Mouse (Mus musculus) hindbrain, embryonic 11.5 days (tissue): ENCODE measurements at regions not wholly inside any gene's neighbourhood (a gene's known extent, or its start where the extent isn't known, plus 50 kb on each side); places are given as distances from the start of the nearest gene placed in this dataset.

ENCODE experiments used
- ATAC-seq: fragments of 200-750 bp; cut with Nextera tagmentation; 2 replicates; pipeline ENCODE4 v1.8.0; 2017; ENCODE audit warnings: mild to moderate bottlenecking, moderate TSS enrichment, moderate library complexity; ENCODE audit not compliant: low FRiP score
- DNase-seq: peaks from one replicate; pipeline ENCODE4 v3.0.0-alpha.2; 2015; ENCODE audit warnings: low spot score
- H3K27ac ChIP-seq: fragments of 300-500 bp; sonication (generic); 2 replicates; pipeline ENCODE4 v1.5.1; 2014; ENCODE audit warnings: mild to moderate bottlenecking, low read depth, low read length
- H3K27me3 ChIP-seq: fragments of 300-500 bp; sonication (generic); 2 replicates; pipeline ENCODE4 v1.6.1; 2014; ENCODE audit warnings: mild to moderate bottlenecking, low read length, moderate library complexity, mixed read lengths; ENCODE audit not compliant: control insufficient read depth, insufficient read depth
- H3K36me3 ChIP-seq: fragments of 300-500 bp; sonication (generic); 2 replicates; pipeline ENCODE4 v1.6.1; 2014; ENCODE audit warnings: mild to moderate bottlenecking, low read length, moderate library complexity, mixed read lengths; ENCODE audit not compliant: control insufficient read depth, insufficient read depth
- H3K4me1 ChIP-seq: fragments of 300-500 bp; sonication (generic); replicated peaks from 2 replicates; pipeline ENCODE4 v1.6.1; 2014; ENCODE audit warnings: low read length, mixed read lengths; ENCODE audit not compliant: control insufficient read depth, insufficient read depth
- H3K4me2 ChIP-seq: fragments of 300-500 bp; sonication (generic); replicated peaks from 2 replicates; pipeline ENCODE4 v1.6.1; 2014; ENCODE audit warnings: mild to moderate bottlenecking, low read depth, low read length
- H3K4me3 ChIP-seq: fragments of 300-500 bp; sonication (generic); 2 replicates; pipeline ENCODE4 v1.5.1; 2014; ENCODE audit warnings: low read depth, low read length
- H3K9ac ChIP-seq: fragments of 300-500 bp; sonication (generic); 2 replicates; pipeline ENCODE4 v1.6.1; 2014; ENCODE audit warnings: low read depth, low read length
- H3K9me3 ChIP-seq: fragments of 300-500 bp; sonication (generic); 2 replicates; pipeline ENCODE4 v1.6.1; 2016; ENCODE audit warnings: low read length; ENCODE audit not compliant: control insufficient read depth
- WGBS: fragments of 180-500 bp; shearing (Covaris S2); extraction: QIAGEN DNeasy Blood & Tissue Kit; methylation state at CpG from one replicate; pipeline ENCODE4 v1.1.7; 2014; 5-methylcytosine and 5-hydroxymethylcytosine counted together

DNA sequence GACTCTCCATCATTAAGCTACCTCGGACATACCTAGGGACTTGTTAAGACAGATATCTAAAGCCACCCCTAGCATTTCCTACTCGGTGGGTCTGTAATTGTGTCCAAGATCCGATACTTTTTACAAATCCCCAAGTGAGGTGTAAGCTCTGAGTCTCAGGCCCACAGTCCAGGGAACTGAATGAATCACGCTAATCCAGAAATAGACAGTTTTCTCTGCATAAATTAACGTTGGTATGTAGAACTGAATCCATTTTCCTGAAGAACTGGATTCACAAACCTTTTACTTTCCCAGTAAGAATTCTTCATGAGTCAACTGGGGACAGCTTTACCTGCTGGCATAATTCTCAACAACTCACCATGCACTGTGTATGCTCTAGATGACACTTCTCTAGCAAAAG, 97.1 kb downstream of the Rbm43 start:
- Histone ChIP-seq H3K9me3 (no peaks in the 10 kb centered on the region), H3K27ac (no peak overlapping the region), H3K4me3 (no peak overlapping the region), H3K27me3 (no peaks in the 10 kb centered on the region), H3K36me3 (no peaks in the 10 kb centered on the region), H3K9ac (no peak overlapping the region), H3K4me2 (no peak overlapping the region), H3K4me1 (no peaks in the 10 kb centered on the region)
- ATAC-seq (no peak), DNase-seq (no peak)
- 80% methylated on average over 5 of the region's 5 CpGs for WGBS

DNA sequence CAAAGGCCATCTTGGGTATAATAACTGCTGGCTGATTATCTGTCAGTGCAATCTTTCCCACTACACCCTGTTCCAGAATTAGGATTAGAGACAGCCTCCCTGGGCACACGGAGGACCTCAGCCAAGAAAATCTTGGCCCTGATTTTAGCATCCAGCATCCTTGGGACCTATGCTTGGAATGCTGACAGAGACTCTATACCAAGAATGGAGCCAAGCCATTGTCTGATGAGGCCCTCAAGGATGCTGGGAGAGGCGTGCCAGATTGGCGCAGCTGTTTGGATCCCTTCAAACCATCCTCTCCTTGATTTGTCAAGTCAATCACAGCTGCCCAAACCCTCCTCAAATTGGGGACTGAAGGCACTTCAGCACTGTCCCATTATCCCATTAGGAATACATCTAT, 94.2 kb downstream of the Rbm43 start:
- DNase-seq, result no peak
- H3K27me3 ChIP-seq, result no peaks in the 10 kb centered on the region
- no peak overlapping the region for H3K27ac ChIP-seq
- 93% methylated on average over 3 of the region's 3 CpGs for WGBS
- no peaks in the 10 kb centered on the region for H3K4me1 ChIP-seq
- H3K9ac ChIP-seq, result no peak overlapping the region
- H3K36me3 ChIP-seq, result no peaks in the 10 kb centered on the region
- H3K4me3 ChIP-seq, result no peak overlapping the region
- H3K9me3 ChIP-seq, result no peaks in the 10 kb centered on the region
- ATAC-seq, result no peak
- H3K4me2 ChIP-seq, result no peak overlapping the region

DNA sequence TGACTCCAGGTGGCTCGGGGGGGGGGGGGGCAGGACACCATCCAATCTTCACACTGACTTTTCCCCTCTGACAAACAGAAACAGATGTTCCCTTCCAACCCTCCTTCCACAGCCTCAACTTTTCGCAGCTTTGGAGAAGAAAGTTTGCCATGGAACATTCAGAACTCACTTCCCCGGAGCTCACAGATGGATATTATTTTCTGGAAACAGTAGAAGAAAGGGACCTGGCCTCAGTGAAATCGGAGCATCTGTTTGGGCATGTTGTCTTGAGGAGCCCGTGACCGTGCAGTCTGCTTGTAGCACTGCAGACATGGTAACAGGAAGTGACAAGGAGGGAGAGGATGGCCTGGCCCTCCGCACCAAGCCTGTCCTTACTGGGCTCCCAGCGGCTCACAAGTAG, 90.1 kb downstream of the Rbm43 start:
- H3K9ac ChIP-seq, result no peak overlapping the region
- WGBS, result 65% methylated on average over 8 of the region's 8 CpGs
- ATAC-seq (no peak), DNase-seq (no peak)
- H3K9me3 ChIP-seq, result no peaks in the 10 kb centered on the region
- H3K27ac ChIP-seq, result no peak overlapping the region
- no peaks in the 10 kb centered on the region for H3K4me1 ChIP-seq
- no peaks in the 10 kb centered on the region for H3K36me3 ChIP-seq
- no peak overlapping the region for H3K4me2 ChIP-seq
- no peaks in the 10 kb centered on the region for H3K27me3 ChIP-seq
- no peak overlapping the region for H3K4me3 ChIP-seq

DNA sequence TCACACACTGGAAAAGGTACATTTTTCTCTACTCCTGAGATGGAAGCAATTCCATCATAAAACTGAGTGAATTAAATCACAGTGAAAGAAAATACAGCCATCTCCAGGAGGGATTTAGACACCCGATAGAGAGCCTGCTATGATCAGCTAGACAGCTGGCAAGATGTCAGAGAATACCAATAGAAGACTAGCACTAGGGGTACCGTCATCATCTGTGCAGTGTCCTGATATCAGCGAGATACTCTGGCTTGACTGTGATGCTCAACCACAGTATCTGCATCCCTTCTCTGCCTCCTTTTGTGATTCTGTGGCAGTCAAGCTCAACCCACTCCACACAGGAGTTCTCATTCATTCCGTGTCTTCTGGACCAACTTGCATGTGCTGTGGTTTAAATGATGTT, 87.4 kb downstream of the Rbm43 start:
- Histone ChIP-seq H3K4me1 (no peaks in the 10 kb centered on the region), H3K27ac (no peak overlapping the region), H3K4me3 (no peak overlapping the region), H3K9me3 (no peaks in the 10 kb centered on the region), H3K27me3 (no peaks in the 10 kb centered on the region), H3K9ac (no peak overlapping the region), H3K4me2 (no peak overlapping the region), H3K36me3 (no peaks in the 10 kb centered on the region)
- ATAC-seq (no peak), DNase-seq (no peak)
- 75% methylated on average over 4 of the region's 4 CpGs for WGBS

DNA sequence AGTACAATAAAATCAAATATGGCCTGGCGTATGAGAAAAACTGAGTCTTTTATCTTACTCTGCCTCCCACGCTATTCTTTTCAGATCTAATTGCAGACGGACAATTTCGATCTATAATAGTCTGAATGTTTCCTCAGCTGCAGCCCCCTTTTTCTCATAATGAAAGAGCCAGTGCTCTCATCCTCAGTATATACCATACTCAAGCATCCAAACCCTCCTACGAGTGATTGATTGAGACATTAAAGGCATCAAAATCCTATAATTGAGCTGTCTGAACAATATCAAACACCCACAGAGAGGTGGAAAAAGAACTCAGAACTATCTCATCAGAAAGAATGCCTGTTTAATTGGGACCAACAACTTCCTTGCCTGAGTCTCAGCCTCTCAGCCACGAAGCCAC, 87.0 kb downstream of the Rbm43 start:
- no peaks in the 10 kb centered on the region for H3K4me1 ChIP-seq
- DNase-seq, result no peak
- no peak overlapping the region for H3K4me3 ChIP-seq
- H3K27me3 ChIP-seq, result no peaks in the 10 kb centered on the region
- no peak overlapping the region for H3K4me2 ChIP-seq
- H3K36me3 ChIP-seq, result no peaks in the 10 kb centered on the region
- H3K27ac ChIP-seq, result no peak overlapping the region
- no peak overlapping the region for H3K9ac ChIP-seq
- WGBS, result 79% methylated on average over 6 of the region's 6 CpGs
- H3K9me3 ChIP-seq, result no peaks in the 10 kb centered on the region
- no peak for ATAC-seq

DNA sequence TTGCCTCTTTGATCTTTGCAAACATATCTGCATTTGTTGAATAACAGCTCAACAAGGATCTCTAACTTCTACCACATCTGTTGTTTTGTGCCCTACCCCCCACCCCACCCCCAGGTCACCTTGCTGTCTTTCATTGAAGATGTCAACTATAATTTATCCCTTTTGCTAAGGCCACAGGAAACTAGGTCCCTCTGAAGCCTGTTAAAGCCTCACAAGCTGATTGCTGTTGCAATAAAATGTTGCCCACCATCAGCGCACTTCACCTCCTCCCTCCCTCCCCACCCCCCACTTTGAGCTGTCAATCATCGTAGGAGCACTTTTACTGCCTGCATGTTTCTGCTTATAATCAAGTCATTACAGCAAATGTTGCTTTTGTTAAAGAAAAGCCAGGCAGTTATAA, 86.5 kb downstream of the Rbm43 start:
- H3K4me3 ChIP-seq, result no peak overlapping the region
- DNase-seq (peak; percentile 18), ATAC-seq (no peak)
- H3K36me3 ChIP-seq, result no peaks in the 10 kb centered on the region
- WGBS, result 55% methylated on average over 2 of the region's 2 CpGs
- H3K4me1 ChIP-seq, result no peaks in the 10 kb centered on the region
- H3K4me2 ChIP-seq, result no peak overlapping the region
- no peak overlapping the region for H3K9ac ChIP-seq
- H3K27ac ChIP-seq, result no peak overlapping the region
- H3K9me3 ChIP-seq, result no peaks in the 10 kb centered on the region
- H3K27me3 ChIP-seq, result no peaks in the 10 kb centered on the region

DNA sequence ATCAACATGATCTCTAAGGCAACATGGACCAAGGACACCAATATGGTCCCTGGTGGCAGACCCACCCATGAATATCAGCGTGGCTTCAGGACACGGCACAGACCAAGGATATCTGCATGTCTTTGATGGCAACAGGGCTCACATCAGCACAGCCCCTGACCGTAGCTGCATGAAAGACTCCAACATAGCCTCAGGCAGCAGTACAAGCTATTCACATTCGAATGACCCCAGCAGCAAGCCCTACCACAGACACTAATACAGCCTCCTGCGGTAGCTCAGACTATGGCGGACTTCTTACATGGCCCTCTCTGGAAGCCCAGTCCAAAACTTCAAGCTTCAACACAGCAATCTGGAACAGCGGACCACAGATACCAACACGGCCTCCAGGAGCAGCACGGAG, 84.4 kb downstream of the Rbm43 start:
- Histone ChIP-seq H3K9ac (no peak overlapping the region), H3K27ac (no peak overlapping the region), H3K9me3 (no peaks in the 10 kb centered on the region), H3K4me3 (no peak overlapping the region), H3K4me1 (no peaks in the 10 kb centered on the region), H3K4me2 (no peak overlapping the region), H3K36me3 (no peaks in the 10 kb centered on the region), H3K27me3 (no peaks in the 10 kb centered on the region)
- ATAC-seq, result no peak
- no peak for DNase-seq
- 87% methylated on average over 9 of the region's 9 CpGs for WGBS

DNA sequence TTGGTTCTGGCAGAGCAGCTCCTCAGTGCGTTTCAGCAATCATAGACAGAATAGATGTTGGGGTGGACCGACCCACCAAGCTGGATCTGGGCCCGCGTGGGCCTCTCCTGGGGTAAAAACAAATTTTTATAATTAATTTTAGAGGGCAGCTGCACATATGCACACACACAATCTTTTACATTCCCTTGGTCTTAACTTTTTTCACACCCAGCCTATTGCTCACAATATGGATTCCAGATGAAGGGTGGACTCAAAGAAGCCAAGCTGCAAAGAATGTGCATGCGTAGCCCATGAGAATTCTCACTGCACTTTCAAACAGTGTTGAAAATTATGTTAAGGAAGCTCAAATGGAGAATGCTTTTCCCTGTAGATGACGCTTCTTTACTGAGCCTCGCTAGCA, 83.3 kb downstream of the Rbm43 start:
- Histone ChIP-seq H3K27me3 (no peaks in the 10 kb centered on the region), H3K9ac (no peak overlapping the region), H3K4me1 (no peaks in the 10 kb centered on the region), H3K4me2 (no peak overlapping the region), H3K4me3 (no peak overlapping the region), H3K9me3 (no peaks in the 10 kb centered on the region), H3K27ac (no peak overlapping the region), H3K36me3 (no peaks in the 10 kb centered on the region)
- DNase-seq (no peak), ATAC-seq (no peak)
- WGBS, result 82% methylated on average over 7 of the region's 7 CpGs

DNA sequence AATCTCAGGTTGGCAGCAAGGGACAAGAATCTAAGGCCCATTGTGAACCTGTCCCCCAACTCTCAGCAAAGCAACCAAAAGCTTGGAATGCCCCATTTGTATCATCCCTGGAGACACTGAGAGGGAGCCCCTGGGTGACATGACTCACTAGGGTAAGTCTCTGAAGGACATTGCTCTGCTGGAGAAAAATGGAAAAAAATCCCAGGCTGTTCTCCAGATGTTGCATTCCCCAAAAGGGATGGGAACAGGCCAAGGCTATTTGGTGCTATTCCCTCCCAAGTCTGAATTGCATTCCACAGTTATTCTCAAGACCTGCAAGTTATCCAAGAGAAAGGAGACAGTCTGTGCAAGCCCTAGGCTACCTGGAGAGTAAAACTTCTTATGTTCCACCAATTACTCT, 77.7 kb downstream of the Rbm43 start:
- Histone ChIP-seq H3K27me3 (no peaks in the 10 kb centered on the region), H3K4me2 (no peak overlapping the region), H3K36me3 (no peaks in the 10 kb centered on the region), H3K9ac (no peak overlapping the region), H3K9me3 (no peaks in the 10 kb centered on the region), H3K4me1 (no peaks in the 10 kb centered on the region), H3K4me3 (no peak overlapping the region), H3K27ac (no peak overlapping the region)
- DNase-seq, result no peak
- ATAC-seq, result no peak
